Mouse (Mus musculus) MEL (cell line): ENCODE results near the gene Acvrl1.

Source experiments
- CHD2 ChIP-seq: IDR thresholded peaks from 2 replicates; pipeline ENCODE4 v1.6.1; 2011; ENCODE audit warnings: low read length, improper control_type of control experiment
- CTCF ChIP-seq, 3 experiments: IDR thresholded peaks in 2 of 3; conservative IDR thresholded peaks in 1 of 3; 2 replicates each; pipeline ENCODE4 v1.5.1; 2011 to 2012; ENCODE audit warnings: low read length in 3 of 3, low read depth in 2 of 3, mild to moderate bottlenecking in 2 of 3, improper control_type of control experiment in 1 of 3, inconsistent platforms in 1 of 3, mixed read lengths in 1 of 3, moderate library complexity in 1 of 3; ENCODE audit not compliant: control insufficient read depth in 1 of 3, insufficient read depth in 1 of 3, poor library complexity in 1 of 3, severe bottlenecking in 1 of 3
- GABPA ChIP-seq: IDR thresholded peaks from 2 replicates; pipeline ENCODE4 v1.6.1; 2012; ENCODE audit warnings: low read depth, mild to moderate bottlenecking, inconsistent platforms, low read length, improper control_type of control experiment, moderate library complexity
- MYB ChIP-seq: IDR thresholded peaks from 2 replicates; pipeline ENCODE4 v1.6.1; 2011; ENCODE audit warnings: mild to moderate bottlenecking, low read depth, low read length, improper control_type of control experiment
- NRF1 ChIP-seq: IDR thresholded peaks from 2 replicates; pipeline ENCODE4 v1.6.1; 2014; ENCODE audit warnings: low read depth, mild to moderate bottlenecking, inconsistent platforms, low read length, improper control_type of control experiment, moderate library complexity; ENCODE audit not compliant: poor library complexity, insufficient read depth, severe bottlenecking
- POLR2A ChIP-seq, 2 experiments: IDR thresholded peaks; 2 replicates each; pipeline ENCODE4 v1.6.1; 2011 to 2012; ENCODE audit warnings: low read length in 2 of 2, mild to moderate bottlenecking in 2 of 2, control low read depth in 1 of 2, improper control_type of control experiment in 1 of 2, low read depth in 1 of 2, moderate library complexity in 1 of 2; ENCODE audit not compliant: control insufficient read depth in 1 of 2, insufficient read depth in 1 of 2, poor library complexity in 1 of 2
- SMC3 ChIP-seq: IDR thresholded peaks from 2 replicates; pipeline ENCODE4 v1.6.1; 2011; ENCODE audit warnings: low read depth, low read length, improper control_type of control experiment
- TBP ChIP-seq: IDR thresholded peaks from 2 replicates; pipeline ENCODE4 v1.8.0; 2011; ENCODE audit warnings: low read depth, low read length, improper control_type of control experiment
- USF1 ChIP-seq: IDR thresholded peaks from 2 replicates; pipeline ENCODE4 v1.6.1; 2014; ENCODE audit warnings: low read depth, mild to moderate bottlenecking, inconsistent platforms, low read length, improper control_type of control experiment, moderate library complexity
- ZMIZ1 ChIP-seq: IDR thresholded peaks from 2 replicates; pipeline ENCODE4 v1.6.1; 2012; ENCODE audit warnings: low read depth, mild to moderate bottlenecking, inconsistent platforms, low read length, improper control_type of control experiment, moderate library complexity

- TF ChIP-seq TBP (no peak), NRF1 (no peak), CTCF (IDR thresholded peaks at IDR 0.05 in 2 of 3, conservative IDR thresholded peaks at IDR 0.05 in 1 of 3; ENCODE audit: control insufficient read depth in 1 of 3, insufficient read depth in 1 of 3, low read depth in 2 of 3, low read length in 3 of 3, poor library complexity in 1 of 3, severe bottlenecking in 1 of 3) (no peak), CHD2 (no peak), MYB (no peak), ZMIZ1 (no peak), SMC3 (no peak), GABPA (no peak), POLR2A (IDR thresholded peaks at IDR 0.05; ENCODE audit: control insufficient read depth in 1 of 2, insufficient read depth in 1 of 2, low read depth in 1 of 2, low read length in 2 of 2, poor library complexity in 1 of 2) (no peak), USF1 (no peak)
Observed at GRCm38 (mm10) chr15:101182676-101183075, 54.4 kb downstream of the Acvrl1 start.
